Mouse (Mus musculus): Measurements from ENCODE around the gene Aar2.

Gene Aar2

GRCm38 (mm10) chr2:156568647-156569046 lies 21.3 kb downstream of the Aar2 start:
- 90% methylated on average over 7 of the region's 7 CpGs for WGBS

GRCm38 (mm10) chr2:156569261-156569660 lies 21.9 kb downstream of the Aar2 start:
- 87% methylated on average over 3 of the region's 3 CpGs for WGBS

- 89% methylated on average over 6 of the region's 6 CpGs for WGBS
Observed at GRCm38 (mm10) chr2:156571521-156571920, 24.1 kb downstream of the Aar2 start.

- WGBS, result 43% methylated on average over 7 of the region's 7 CpGs
Observed at GRCm38 (mm10) chr2:156576850-156577587, 29.6 kb downstream of the Aar2 start.

GRCm38 (mm10) chr2:156580507-156580906 lies 33.1 kb downstream of the Aar2 start:
- WGBS, result 60% methylated on average over 5 of the region's 5 CpGs

- WGBS, result 9% methylated on average over 10 of the region's 10 CpGs
Observed at GRCm38 (mm10) chr2:156581244-156581643, 33.9 kb downstream of the Aar2 start.

- WGBS, result 69% methylated on average over 10 of the region's 10 CpGs
Observed at GRCm38 (mm10) chr2:156582887-156583286, 35.5 kb downstream of the Aar2 start.

GRCm38 (mm10) chr2:156584154-156584796 lies 36.9 kb downstream of the Aar2 start:
- 37% methylated on average over 11 of the region's 11 CpGs for WGBS

GRCm38 (mm10) chr2:156584797-156585471 lies 37.5 kb downstream of the Aar2 start:
- 15% methylated on average over 14 of the region's 14 CpGs for WGBS

- WGBS, result 92% methylated on average over 9 of the region's 9 CpGs
Observed at GRCm38 (mm10) chr2:156589481-156589880, 42.1 kb downstream of the Aar2 start.

- 65% methylated on average over 15 of the region's 15 CpGs for WGBS
Observed at GRCm38 (mm10) chr2:156594987-156595490, 47.7 kb downstream of the Aar2 start.

- 81% methylated on average over 7 of the region's 7 CpGs for WGBS
Observed at GRCm38 (mm10) chr2:156602581-156602980, 55.2 kb downstream of the Aar2 start.

GRCm38 (mm10) chr2:156603671-156604070 lies 56.3 kb downstream of the Aar2 start:
- 90% methylated on average over 9 of the region's 9 CpGs for WGBS

- 39% methylated on average over 3 of the region's 3 CpGs for WGBS
Observed at GRCm38 (mm10) chr2:156605144-156605543, 57.8 kb downstream of the Aar2 start.

- WGBS, result 54% methylated on average over 5 of the region's 5 CpGs
Observed at GRCm38 (mm10) chr2:156605971-156606370, 58.6 kb downstream of the Aar2 start.

GRCm38 (mm10) chr2:156613081-156613540 lies 65.7 kb downstream of the Aar2 start:
- under 1% methylated on average over 41 of the region's 41 CpGs for WGBS

GRCm38 (mm10) chr2:156613541-156614257 lies 66.3 kb downstream of the Aar2 start, which contains the start of gene Dlgap4:
Gene Dlgap4 (plus strand): TSS chr2:156613705.
- WGBS, result under 1% methylated on average over 75 of the region's 103 CpGs

- WGBS, result under 1% methylated on average over 18 of the region's 18 CpGs
Observed at GRCm38 (mm10) chr2:156614258-156614556, 66.8 kb downstream of the Aar2 start.

GRCm38 (mm10) chr2:156614661-156615654 lies 67.6 kb downstream of the Aar2 start:
- WGBS, result 10% methylated on average over 31 of the region's 31 CpGs

GRCm38 (mm10) chr2:156616513-156616912 lies 69.1 kb downstream of the Aar2 start:
- WGBS, result 56% methylated on average over 7 of the region's 7 CpGs

- WGBS, result 29% methylated on average over 11 of the region's 11 CpGs
Observed at GRCm38 (mm10) chr2:156617536-156617935, 70.2 kb downstream of the Aar2 start.
